Mouse (Mus musculus) liver, embryonic 14.5 days (tissue): Measurements from ENCODE around the gene Tigar. TPM values are rescaled to one million over a fixed set of nuclear protein-coding genes. Genes with fewer than 3 reads are reported as not detected.

ENCODE experiments used
- ATAC-seq: fragments of 200-750 bp; cut with Nextera tagmentation; 2 replicates; pipeline ENCODE4 v1.8.0; 2017; ENCODE audit warnings: moderate number of reproducible peaks, mild to moderate bottlenecking, moderate library complexity; ENCODE audit not compliant: insufficient read depth
- DNase-seq, 3 experiments: peaks; one replicate each; pipeline ENCODE4 v3.0.0-alpha.2; 2012 to 2013; ENCODE audit warnings: low read depth in 3 of 3, low spot score in 3 of 3
- H3K27ac ChIP-seq: fragments of 300-500 bp; sonication (generic); 2 replicates; pipeline ENCODE4 v1.5.1; 2014; ENCODE audit warnings: moderate library complexity, mild to moderate bottlenecking, control low read depth, inconsistent platforms
- H3K27me3 ChIP-seq: fragments of 300-500 bp; sonication (generic); 2 replicates; pipeline ENCODE4 v1.6.1; 2014; ENCODE audit warnings: mild to moderate bottlenecking, low read length, moderate library complexity; ENCODE audit not compliant: control insufficient read depth, insufficient read depth
- H3K36me3 ChIP-seq: fragments of 300-500 bp; sonication (generic); replicated peaks from 2 replicates; pipeline ENCODE4 v1.6.1; 2014; ENCODE audit warnings: low read depth; ENCODE audit not compliant: control insufficient read depth, insufficient read depth
- H3K4me1 ChIP-seq, 2 experiments: fragments of 200-500 bp in 1 of 2; fragments of 300-500 bp in 1 of 2; sonication (generic) in 1 of 2; replicated peaks; 2 replicates each; pipeline ENCODE4 v1.6.1; 2012 to 2014; ENCODE audit warnings: antibody characterized with exemption in 1 of 2, inconsistent platforms in 1 of 2, low read length in 1 of 2; ENCODE audit not compliant: control insufficient read depth in 2 of 2, insufficient read depth in 2 of 2
- H3K4me2 ChIP-seq: fragments of 300-500 bp; sonication (generic); 2 replicates; pipeline ENCODE4 v1.6.1; 2014; ENCODE audit warnings: low read depth, mild to moderate bottlenecking, control low read depth, moderate library complexity
- H3K4me3 ChIP-seq, 2 experiments: fragments of 200-500 bp in 1 of 2; fragments of 300-500 bp in 1 of 2; sonication (generic) in 1 of 2; 2 replicates each; pipeline ENCODE4 v1.5.1; 2012 to 2014; ENCODE audit warnings: low read depth in 2 of 2, low read length in 2 of 2, mild to moderate bottlenecking in 2 of 2, control low read depth in 1 of 2, inconsistent platforms in 1 of 2, moderate library complexity in 1 of 2; ENCODE audit not compliant: insufficient read depth in 1 of 2
- H3K9ac ChIP-seq: fragments of 300-500 bp; sonication (generic); replicated peaks from 2 replicates; pipeline ENCODE4 v1.6.1; 2014; ENCODE audit warnings: mild to moderate bottlenecking, control low read depth, moderate library complexity
- H3K9me3 ChIP-seq: fragments of 300-500 bp; sonication (generic); 2 replicates; pipeline ENCODE4 v1.6.1; 2016; ENCODE audit warnings: low read length, mixed read lengths; ENCODE audit not compliant: control insufficient read depth
- CTCF ChIP-seq: IDR thresholded peaks from 2 replicates; pipeline ENCODE4 v1.5.1; 2016; ENCODE audit warnings: antibody characterized with exemption, low read depth, control low read depth
- EP300 ChIP-seq: IDR thresholded peaks from 2 replicates; pipeline ENCODE4 v1.6.1; 2016; ENCODE audit warnings: antibody characterized with exemption, low read depth
- WGBS: fragments of 180-500 bp; shearing (Covaris S2); extraction: QIAGEN DNeasy Blood & Tissue Kit; methylation state at CpG from one replicate; pipeline ENCODE4 v1.1.7; 2014; ENCODE audit not compliant: insufficient replicate concordance; 5-methylcytosine and 5-hydroxymethylcytosine counted together
- polyA plus RNA-seq, 2 experiments: library from polyadenylated mRNA; depleted of rRNA in 1 of 2; stranded (reverse) in 1 of 2; unstranded in 1 of 2; fragments of >200 nt; fragmentation: Nextera tagmentation in 1 of 2; extraction: Ambion mirVana in 1 of 2; gene quantifications; 2 replicates each; pipeline versions ENCODE4 v1.2.1 to v1.2.3; 2012 to 2014

Gene Tigar
- 0.53 and 0.75 TPM in 2 replicates for polyA plus RNA-seq (2012; rRNA removed)
- 0.29 and 0.43 TPM in 2 replicates for polyA plus RNA-seq (2014; fragmentation: Nextera tagmentation; extraction: Ambion mirVana)

GRCm38 (mm10) chr6:127109402-127109930 is at the start of gene Tigar:
Tigar (minus strand) TSS chr6:127109557.
- no peak within 1 kb of the TSS for H3K27ac ChIP-seq
- no peak for TF ChIP-seq EP300
- no peak for TF ChIP-seq CTCF
- peak within 1 kb of the TSS; percentile 45 to 61 for H3K4me3 ChIP-seq
- under 1% methylated on average over 37 of the region's 37 CpGs for WGBS
- H3K36me3 ChIP-seq = no peaks in the 10 kb centered on the region
- peak within 1 kb of the TSS; percentile 65 for H3K4me2 ChIP-seq
- no peaks in the 10 kb centered on the region for H3K9me3 ChIP-seq
- ATAC-seq (peak; percentile 96), DNase-seq (peak; percentile 57 to 63 (median 60))
- no peaks in the 10 kb centered on the region for H3K27me3 ChIP-seq
- H3K4me1 ChIP-seq = peaks cover 0 to 7% of the 10 kb centered on the region in 2 experiments; a peak in 2 of 4 replicates
- H3K9ac ChIP-seq = no peak within 1 kb of the TSS

DNA sequence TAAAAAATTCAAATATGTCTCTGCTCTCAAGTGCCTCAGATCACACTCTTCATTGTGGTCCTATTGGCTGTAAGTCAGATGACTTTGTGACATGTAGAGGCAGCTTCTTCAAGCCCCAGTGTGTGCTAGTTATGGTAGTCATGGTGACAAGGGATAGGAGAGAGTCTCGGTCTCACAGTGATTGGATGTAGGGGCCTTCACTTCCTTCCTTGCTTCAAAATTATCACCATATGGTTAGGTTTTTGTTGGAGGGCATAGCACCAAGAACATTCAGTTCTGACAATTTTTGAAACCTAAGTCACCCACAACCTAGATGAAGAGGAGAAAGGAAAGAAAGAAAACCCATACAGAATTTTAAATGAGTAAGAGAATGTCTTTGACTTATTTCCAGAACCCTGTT is 48.0 kb upstream of the Tigar start:
- Histone ChIP-seq H3K4me3 (no peak overlapping the region), H3K4me1 (peaks cover 0 to 7% of the 10 kb centered on the region in 2 experiments; a peak in 1 of 4 replicates), H3K36me3 (no peaks in the 10 kb centered on the region), H3K9ac (no peak overlapping the region), H3K27me3 (peaks cover 59% of the 10 kb centered on the region), H3K9me3 (no peaks in the 10 kb centered on the region), H3K4me2 (no peak overlapping the region), H3K27ac (no peak overlapping the region)
- ATAC-seq (no peak), DNase-seq (no peak)
- WGBS = 8% methylated on average over 1 of the region's 1 CpGs
- TF ChIP-seq EP300 (no peak), CTCF (no peak)

- TF ChIP-seq EP300 = no peak
- TF ChIP-seq CTCF = no peak
- ATAC-seq (no peak), DNase-seq (no peak)
- Histone ChIP-seq H3K27me3 (peaks cover 75% of the 10 kb centered on the region), H3K4me1 (peaks cover 0 to 14% of the 10 kb centered on the region in 2 experiments), H3K4me2 (peak overlapping the region; percentile 79), H3K36me3 (no peaks in the 10 kb centered on the region), H3K4me3 (peak overlapping the region; percentile 20 to 38; a peak in 3 of 4 replicates), H3K27ac (no peak overlapping the region), H3K9me3 (no peaks in the 10 kb centered on the region), H3K9ac (no peak overlapping the region)
- WGBS = under 1% methylated on average over 15 of the region's 15 CpGs
Observed at GRCm38 (mm10) chr6:127155468-127155867, 46.1 kb upstream of the Tigar start.

DNA sequence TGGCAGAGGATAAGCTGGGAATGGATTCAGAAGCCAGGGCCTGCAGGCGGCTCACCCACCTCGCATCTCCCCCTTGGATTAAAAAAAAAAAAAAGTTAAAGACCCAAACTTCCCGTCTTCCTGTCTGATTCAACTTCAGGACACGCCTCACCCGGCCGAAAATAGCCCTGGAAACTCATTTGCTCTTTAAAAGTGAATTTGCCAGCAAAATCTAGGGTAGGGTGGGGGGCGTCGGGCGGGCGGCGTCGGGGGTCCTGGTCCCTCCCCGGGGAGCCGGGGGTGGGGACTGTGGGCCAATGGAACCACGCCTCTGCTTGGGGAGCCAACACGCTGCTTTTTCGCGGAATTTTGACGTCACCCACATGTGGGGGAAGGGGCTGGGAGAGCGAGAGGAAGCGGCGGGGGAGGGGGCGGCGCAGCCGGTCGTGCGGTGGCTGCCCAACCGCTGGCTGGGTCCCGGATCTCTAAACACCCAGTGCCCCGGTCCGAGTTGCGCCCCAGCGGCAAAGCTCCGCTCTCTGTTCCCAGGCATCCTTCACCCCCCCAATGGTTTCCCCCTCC is 45.4 kb upstream of the Tigar start:
- WGBS = 1% methylated on average over 30 of the region's 34 CpGs
- Histone ChIP-seq H3K36me3 (no peaks in the 10 kb centered on the region), H3K27me3 (peaks cover 82% of the 10 kb centered on the region), H3K9me3 (no peaks in the 10 kb centered on the region), H3K27ac (no peak overlapping the region), H3K4me2 (peak overlapping the region; percentile 79), H3K9ac (no peak overlapping the region), H3K4me3 (peak overlapping the region; percentile 38 to 42; a peak in 3 of 4 replicates), H3K4me1 (peaks cover 0 to 14% of the 10 kb centered on the region in 2 experiments)
- TF ChIP-seq CTCF (no peak), EP300 (no peak)
- DNase-seq = no peak
- no peak for ATAC-seq

- TF ChIP-seq EP300 = no peak
- TF ChIP-seq CTCF = no peak
- H3K4me2 ChIP-seq = peak overlapping the region; percentile 79
- no peak overlapping the region for H3K27ac ChIP-seq
- peaks cover 0 to 14% of the 10 kb centered on the region in 2 experiments for H3K4me1 ChIP-seq
- ATAC-seq (no peak), DNase-seq (no peak)
- H3K9me3 ChIP-seq = no peaks in the 10 kb centered on the region
- no peak overlapping the region for H3K9ac ChIP-seq
- WGBS = 1% methylated on average over 30 of the region's 30 CpGs
- H3K4me3 ChIP-seq = peak overlapping the region; percentile 38 to 42
- peaks cover 88% of the 10 kb centered on the region for H3K27me3 ChIP-seq
- H3K36me3 ChIP-seq = no peaks in the 10 kb centered on the region
Observed at GRCm38 (mm10) chr6:127153972-127154707, 44.8 kb upstream of the Tigar start.
